Mouse (Mus musculus): ENCODE data around the gene Klra2. TPM values are rescaled to one million over a fixed set of nuclear protein-coding genes. Genes with fewer than 3 reads are reported as not detected.

Gene Klra2
- total and polyA plus RNA-seq, 3 experiments: not detected

DNA sequence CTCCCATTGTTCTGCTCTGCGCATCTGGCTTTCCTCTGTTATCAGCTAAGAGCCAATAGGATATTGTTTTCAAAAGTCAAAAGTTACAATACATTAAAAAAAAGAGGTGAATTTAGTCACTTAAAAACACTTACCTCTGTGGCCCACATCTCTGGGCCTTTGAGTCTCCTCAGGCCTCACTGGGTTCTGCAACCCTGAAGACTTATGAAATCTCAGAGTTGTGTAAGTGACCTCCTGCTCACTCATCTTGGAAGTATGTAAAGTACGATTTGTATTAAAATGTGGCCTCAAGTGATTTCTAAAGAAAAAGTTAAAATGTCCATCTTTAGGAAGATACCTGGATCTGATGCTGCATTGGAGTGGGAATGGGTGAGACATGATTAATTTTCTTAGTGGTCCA lies 2.1 kb downstream of the Klra2 start:
- no peaks in the 10 kb centered on the region for H3K4me1 ChIP-seq (ENCODE audit: control insufficient read depth in 1 of 2, insufficient read depth in 2 of 2, low read length in 2 of 2)
- no peaks in the 10 kb centered on the region for H3K9me3 ChIP-seq (replicated peaks; ENCODE audit: insufficient read depth, low read length)
- DNase-seq (ENCODE audit: low read depth, low spot score): no peak
- H3K27me3 ChIP-seq (ENCODE audit: control insufficient read depth in 1 of 2, insufficient read depth in 2 of 2, low read length in 2 of 2): no peaks in the 10 kb centered on the region; a peak in 1 of 4 replicates
- no peak overlapping the region for H3K27ac ChIP-seq (ENCODE audit: control insufficient read depth, low read depth, low read length)
- no peaks in the 10 kb centered on the region for H3K36me3 ChIP-seq (ENCODE audit: control insufficient read depth in 1 of 2, insufficient read depth in 2 of 2, low read length in 2 of 2)
- H3K4me3 ChIP-seq (ENCODE audit: control insufficient read depth in 1 of 2, insufficient read depth in 1 of 2, low read depth in 2 of 2, low read length in 2 of 2): no peak overlapping the region
- no peak overlapping the region for H3K9ac ChIP-seq (ENCODE audit: control insufficient read depth, low read depth, low read length, poor library complexity, severe bottlenecking)
- TF ChIP-seq POLR2AphosphoS2 (IDR thresholded peaks at IDR 0.05; ENCODE audit: low read length) (no peak), ZNF384 (IDR thresholded peaks at IDR 0.05; ENCODE audit: low read depth, low read length) (no peak), CTCF (IDR thresholded peaks at IDR 0.05 in 2 of 3, conservative IDR thresholded peaks at IDR 0.05 in 1 of 3; ENCODE audit: control insufficient read depth in 1 of 3, insufficient read depth in 1 of 3, low read depth in 2 of 3, low read length in 3 of 3, poor library complexity in 1 of 3, severe bottlenecking in 1 of 3) (no peak), SIN3A (IDR thresholded peaks at IDR 0.05; ENCODE audit: low read length) (no peak), TAL1 (IDR thresholded peaks at IDR 0.05; ENCODE audit: low read length) (no peak), ZMIZ1 (IDR thresholded peaks at IDR 0.05; ENCODE audit: low read depth, low read length) (no peak), ELF1 (IDR thresholded peaks at IDR 0.05; ENCODE audit: low read depth, low read length) (no peak), HCFC1 (IDR thresholded peaks at IDR 0.05; ENCODE audit: low read depth, low read length) (no peak), RAD21 (IDR thresholded peaks at IDR 0.05; ENCODE audit: low read depth, low read length) (no peak), MAFK (IDR thresholded peaks at IDR 0.05; ENCODE audit: borderline replicate concordance, low read depth, low read length) (no peak), NRF1 (IDR thresholded peaks at IDR 0.05; ENCODE audit: insufficient read depth, low read depth, low read length, poor library complexity, severe bottlenecking) (no peak), NELFE (IDR thresholded peaks at IDR 0.05; ENCODE audit: low read depth, low read length) (no peak), SMC3 (IDR thresholded peaks at IDR 0.05; ENCODE audit: low read depth, low read length) (no peak)
- H3K79me2 ChIP-seq (ENCODE audit: control insufficient read depth, insufficient read depth, low read length, poor library complexity): no peaks in the 10 kb centered on the region

Other genes starting within 250 kb of the Klra2 start
- 34.4 and 38.2 TPM in 2 replicates for gene Magohb, start 45.9 kb upstream of the Klra2 start, total RNA-seq (2012; rRNA removed)
- gene Magohb, start 45.9 kb upstream of the Klra2 start, polyA plus RNA-seq (2012; ENCODE audit: insufficient read depth in 1 of 2, insufficient read length in 2 of 2, low read depth in 1 of 2, low replicate concordance in 2 of 2, missing spikeins in 1 of 2): 10 to 100 TPM in 1 of 2 experiments, not detected in 1; 31.4 TPM
- 0.12 and 0.20 TPM in 2 replicates for gene Styk1, start 106.2 kb upstream of the Klra2 start, total RNA-seq (2012; rRNA removed)
- gene Styk1, start 106.2 kb upstream of the Klra2 start, polyA plus RNA-seq (2012; ENCODE audit: insufficient read depth in 1 of 2, insufficient read length in 2 of 2, low read depth in 1 of 2, low replicate concordance in 2 of 2, missing spikeins in 1 of 2): under 1 TPM in 1 of 2 experiments, not detected in 1; 0.11 TPM
- gene Ybx3, start 141.1 kb upstream of the Klra2 start, total RNA-seq (2012; rRNA removed): 575 and 609 TPM in 2 replicates
- 1,000 to 10,000 TPM in 1 of 2 experiments, 100 to 1,000 TPM in 1; 105 to 1,042 TPM for gene Ybx3, start 141.1 kb upstream of the Klra2 start, polyA plus RNA-seq (2012; ENCODE audit: insufficient read depth in 1 of 2, insufficient read length in 2 of 2, low read depth in 1 of 2, low replicate concordance in 2 of 2, missing spikeins in 1 of 2)
- gene 5430401F13Rik, start 239.0 kb upstream of the Klra2 start, total RNA-seq (2012; rRNA removed): not detected in 2 replicates
- not detected for gene 5430401F13Rik, start 239.0 kb upstream of the Klra2 start, polyA plus RNA-seq (2012; ENCODE audit: insufficient read depth in 1 of 2, insufficient read length in 2 of 2, low read depth in 1 of 2, low replicate concordance in 2 of 2, missing spikeins in 1 of 2)
- gene Gm6619, start 239.0 kb upstream of the Klra2 start, total RNA-seq (2012; rRNA removed): not detected in 2 replicates
- not detected for gene Gm6619, start 239.0 kb upstream of the Klra2 start, polyA plus RNA-seq (2012; ENCODE audit: insufficient read depth in 1 of 2, insufficient read length in 2 of 2, low read depth in 1 of 2, low replicate concordance in 2 of 2, missing spikeins in 1 of 2)

All from MEL (cell line).